Mouse (Mus musculus) hindbrain, postnatal 0 days (tissue): ENCODE measurements around the gene Mtfr2. TPM values are rescaled to one million over a fixed set of nuclear protein-coding genes. Genes with fewer than 3 reads are reported as not detected.
A peak's percentile ranks its signal among the peaks of the same experiment; 100 is the strongest.

Source experiments
- ATAC-seq: fragments of 200-750 bp; cut with Nextera tagmentation; 2 replicates; pipeline ENCODE4 v1.8.0; 2017; ENCODE audit warnings: mild to moderate bottlenecking, moderate TSS enrichment, moderate library complexity
- DNase-seq: peaks from one replicate; pipeline ENCODE4 v3.0.0-alpha.2; 2015; ENCODE audit warnings: low spot score
- H3K27ac ChIP-seq: fragments of 300-500 bp; sonication (generic); 2 replicates; pipeline ENCODE4 v1.5.1; 2014; ENCODE audit warnings: mild to moderate bottlenecking
- H3K27me3 ChIP-seq: fragments of 300-500 bp; sonication (generic); 2 replicates; pipeline ENCODE4 v1.6.1; 2014; ENCODE audit warnings: low read length, mixed read lengths; ENCODE audit not compliant: insufficient read depth
- H3K36me3 ChIP-seq: fragments of 300-500 bp; sonication (generic); 2 replicates; pipeline ENCODE4 v1.6.1; 2014; ENCODE audit warnings: low read length, mixed read lengths; ENCODE audit not compliant: insufficient read depth
- H3K4me1 ChIP-seq: fragments of 300-500 bp; sonication (generic); 2 replicates; pipeline ENCODE4 v1.6.1; 2014; ENCODE audit warnings: antibody characterized with exemption, low read length, mixed read lengths; ENCODE audit not compliant: insufficient read depth
- H3K4me2 ChIP-seq: fragments of 300-500 bp; sonication (generic); 2 replicates; pipeline ENCODE4 v1.6.1; 2014; ENCODE audit warnings: low read depth, mild to moderate bottlenecking, low read length, moderate library complexity, mixed read lengths
- H3K4me3 ChIP-seq: fragments of 300-500 bp; sonication (generic); 2 replicates; pipeline ENCODE4 v1.5.1; 2014; ENCODE audit warnings: low read length
- H3K9ac ChIP-seq: fragments of 300-500 bp; sonication (generic); replicated peaks from 2 replicates; pipeline ENCODE4 v1.6.1; 2014; ENCODE audit warnings: mild to moderate bottlenecking, low read length, moderate library complexity, mixed read lengths
- H3K9me3 ChIP-seq: fragments of 300-500 bp; sonication (generic); 2 replicates; pipeline ENCODE4 v1.6.1; 2016; ENCODE audit warnings: low read length, mixed read lengths
- CTCF ChIP-seq: IDR thresholded peaks from 2 replicates; pipeline ENCODE4 v1.5.1; 2016; ENCODE audit warnings: antibody characterized with exemption, control low read depth, low read depth
- WGBS: fragments of 180-500 bp; shearing (Covaris S2); extraction: QIAGEN DNeasy Blood & Tissue Kit; methylation state at CpG from one replicate; pipeline ENCODE4 v1.1.7; 2014; 5-methylcytosine and 5-hydroxymethylcytosine counted together
- polyA plus RNA-seq: library from polyadenylated mRNA; unstranded; fragments of >200 nt; fragmentation: Nextera tagmentation; extraction: Ambion mirVana; gene quantifications from 2 replicates; pipeline ENCODE4 v1.2.1, GENCODE M21; 2015
- total RNA-seq: library from RNA; depleted of rRNA; stranded (reverse); fragments of >200 nt; gene quantifications from 2 replicates; pipeline ENCODE4 v1.2.3, GENCODE M21; 2014; rRNA removed

Mtfr2 gene
- total and polyA plus RNA-seq, 2 experiments from 2014 or later = 0.30 TPM; not detected in 1

DNA sequence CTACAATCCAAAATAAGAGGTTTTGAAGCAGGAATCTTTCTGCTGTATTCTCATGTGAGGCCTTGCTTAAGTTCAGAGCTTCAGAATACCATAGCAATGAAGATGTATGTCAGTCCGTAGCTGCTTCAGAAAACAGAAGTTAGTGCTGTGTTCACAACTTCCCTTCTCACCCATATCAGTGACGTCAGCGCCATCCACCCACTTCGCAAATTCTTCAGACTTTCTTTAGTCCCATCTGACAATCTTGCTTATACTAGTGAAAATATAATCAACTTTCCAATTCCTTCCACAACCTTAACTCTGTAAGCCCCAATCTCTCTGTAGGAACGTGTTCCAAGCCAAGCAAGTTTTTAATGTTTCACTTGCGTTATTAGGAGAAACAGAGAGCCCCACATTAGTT lies 50.7 kb downstream of the Mtfr2 start:
- H3K9me3 ChIP-seq = no peaks in the 10 kb centered on the region
- H3K9ac ChIP-seq = no peak overlapping the region
- DNase-seq = no peak
- WGBS = 87% methylated on average over 6 of the region's 6 CpGs
- no peak for TF ChIP-seq CTCF
- no peaks in the 10 kb centered on the region for H3K27me3 ChIP-seq
- ATAC-seq = no peak
- H3K27ac ChIP-seq = no peak overlapping the region
- no peaks in the 10 kb centered on the region for H3K4me1 ChIP-seq
- no peak overlapping the region for H3K4me2 ChIP-seq
- no peak overlapping the region for H3K4me3 ChIP-seq
- H3K36me3 ChIP-seq = no peaks in the 10 kb centered on the region

GRCm38 (mm10) chr10:20398641-20399390 lies 51.2 kb downstream of the Mtfr2 start:
- H3K4me2 ChIP-seq = no peak overlapping the region
- H3K4me3 ChIP-seq = no peak overlapping the region
- no peak overlapping the region for H3K9ac ChIP-seq
- 72% methylated on average over 12 of the region's 12 CpGs for WGBS
- DNase-seq (no peak), ATAC-seq (no peak)
- H3K27ac ChIP-seq = no peak overlapping the region
- TF ChIP-seq CTCF = no peak
- no peaks in the 10 kb centered on the region for H3K9me3 ChIP-seq
- H3K4me1 ChIP-seq = no peaks in the 10 kb centered on the region
- H3K36me3 ChIP-seq = no peaks in the 10 kb centered on the region
- H3K27me3 ChIP-seq = no peaks in the 10 kb centered on the region

GRCm38 (mm10) chr10:20400406-20400805 lies 52.8 kb downstream of the Mtfr2 start:
- Histone ChIP-seq H3K27ac (no peak overlapping the region), H3K4me1 (no peaks in the 10 kb centered on the region), H3K36me3 (no peaks in the 10 kb centered on the region), H3K4me3 (no peak overlapping the region), H3K27me3 (no peaks in the 10 kb centered on the region), H3K4me2 (no peak overlapping the region), H3K9me3 (no peaks in the 10 kb centered on the region), H3K9ac (no peak overlapping the region)
- no peak for TF ChIP-seq CTCF
- 76% methylated on average over 15 of the region's 15 CpGs for WGBS
- ATAC-seq (no peak), DNase-seq (no peak)

DNA sequence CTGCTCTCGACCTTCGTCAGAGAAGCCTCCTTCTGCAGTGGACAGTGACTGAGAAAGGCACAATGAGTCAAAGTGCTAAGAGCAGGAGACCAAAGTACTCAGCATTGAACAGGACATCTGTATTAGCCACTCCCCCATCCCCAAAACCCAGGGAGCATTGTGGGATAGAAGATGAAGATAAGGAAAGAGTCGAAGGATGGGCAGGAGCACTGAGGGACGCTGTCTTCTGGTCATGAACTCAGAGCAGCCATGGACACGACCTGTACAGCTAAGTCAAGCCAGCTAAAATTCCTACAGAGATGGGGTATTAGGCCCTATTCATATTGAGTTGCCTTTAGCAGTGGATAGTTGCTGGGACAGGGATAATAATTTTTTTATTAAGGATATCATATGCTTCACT lies 55.4 kb downstream of the Mtfr2 start:
- WGBS = 88% methylated on average over 5 of the region's 5 CpGs
- no peak overlapping the region for H3K4me2 ChIP-seq
- TF ChIP-seq CTCF = no peak
- no peaks in the 10 kb centered on the region for H3K36me3 ChIP-seq
- no peak overlapping the region for H3K9ac ChIP-seq
- no peak for DNase-seq
- no peaks in the 10 kb centered on the region for H3K27me3 ChIP-seq
- H3K27ac ChIP-seq = no peak overlapping the region
- no peaks in the 10 kb centered on the region for H3K9me3 ChIP-seq
- H3K4me1 ChIP-seq = no peaks in the 10 kb centered on the region
- ATAC-seq = no peak
- no peak overlapping the region for H3K4me3 ChIP-seq

- TF ChIP-seq CTCF = peak; percentile 96
- H3K27me3 ChIP-seq = no peaks in the 10 kb centered on the region
- ATAC-seq (peak; percentile 88), DNase-seq (peak; percentile 80)
- no peaks in the 10 kb centered on the region for H3K4me1 ChIP-seq
- no peak overlapping the region for H3K27ac ChIP-seq
- no peaks in the 10 kb centered on the region for H3K36me3 ChIP-seq
- H3K9ac ChIP-seq = no peak overlapping the region
- WGBS = 89% methylated on average over 2 of the region's 2 CpGs
- H3K4me3 ChIP-seq = no peak overlapping the region
- H3K9me3 ChIP-seq = no peaks in the 10 kb centered on the region
- no peak overlapping the region for H3K4me2 ChIP-seq
Measured at GRCm38 (mm10) chr10:20405471-20405870, 57.9 kb downstream of the Mtfr2 start.

- TF ChIP-seq CTCF = no peak
- Histone ChIP-seq H3K9ac (no peak overlapping the region), H3K27me3 (no peaks in the 10 kb centered on the region), H3K27ac (no peak overlapping the region), H3K36me3 (no peaks in the 10 kb centered on the region; the same call in 1 of the 2 replicates), H3K4me3 (no peak overlapping the region), H3K9me3 (no peaks in the 10 kb centered on the region), H3K4me2 (no peak overlapping the region), H3K4me1 (no peaks in the 10 kb centered on the region)
- whole genome bisulfite sequencing = 70% methylated on average over 3 of the region's 3 CpGs
- no peak for ATAC-seq
- no peak for DNase-seq
Measured at GRCm38 (mm10) chr10:20408336-20408735, 60.8 kb downstream of the Mtfr2 start.

GRCm38 (mm10) chr10:20409181-20409580 lies 61.6 kb downstream of the Mtfr2 start:
- 84% methylated on average over 10 of the region's 10 CpGs for WGBS
- Histone ChIP-seq H3K9me3 (no peaks in the 10 kb centered on the region), H3K4me2 (no peak overlapping the region), H3K27ac (no peak overlapping the region), H3K4me3 (no peak overlapping the region), H3K9ac (no peak overlapping the region), H3K36me3 (no peaks in the 10 kb centered on the region; the same call in 1 of the 2 replicates), H3K27me3 (no peaks in the 10 kb centered on the region), H3K4me1 (no peaks in the 10 kb centered on the region)
- no peak for TF ChIP-seq CTCF
- ATAC-seq (no peak), DNase-seq (no peak)

Other genes with a start within 250 kb of the Mtfr2 start
- gene Map7, start 199.3 kb upstream of the Mtfr2 start, total RNA-seq = 7.2 and 15.1 TPM in 2 replicates
- gene Map7, start 199.3 kb upstream of the Mtfr2 start, polyA plus RNA-seq = 6.2 and 9.4 TPM in 2 replicates
- 83.4 and 94.5 TPM in 2 replicates for gene Bclaf1, start 35.3 kb upstream of the Mtfr2 start, total RNA-seq
- gene Bclaf1, start 35.3 kb upstream of the Mtfr2 start, polyA plus RNA-seq = 94.4 and 96.2 TPM in 2 replicates